15 mouse cellular contexts compared by ENCODE assay signal in genomic region chr15:85902505-85902904, GRCm38 (mm10). TPM values are rescaled to one million over a fixed set of nuclear protein-coding genes. Genes with fewer than 3 reads are reported as not detected.
DNase-seq lines count a peak whose midpoint lies in the region; ATAC-seq and TF ChIP-seq lines count a peak whose summit lies in the region.
"Had no signal": no experiment of that assay in that cellular context is flagged by ENCODE, and none has a peak within 500 bp of the region (broad histone marks: within the 10 kb centered on the region; RNA-seq: fewer than 3 reads in every experiment).

No protein-coding gene starts in this region.

- H3K4me1 ChIP-seq in embryonic facial prominence, embryonic 13.5 days, result no peaks in the 10 kb centered on the region
- peaks cover 3% of the 10 kb centered on the region; the same call in 1 of the 2 replicates for H3K4me1 ChIP-seq in embryonic facial prominence, embryonic 10.5 days
- H3K4me1 ChIP-seq in midbrain, postnatal 0 days (ENCODE audit: insufficient read depth, low read length), result no peaks in the 10 kb centered on the region
- H3K4me1 ChIP-seq: heart, embryonic 12.5 days; intestine, embryonic 15.5 days had no signal

- H3K9me3 ChIP-seq in embryonic facial prominence, embryonic 13.5 days, result no peaks in the 10 kb centered on the region
- H3K9me3 ChIP-seq in embryonic facial prominence, embryonic 10.5 days, result no peaks in the 10 kb centered on the region
- no peaks in the 10 kb centered on the region for H3K9me3 ChIP-seq in midbrain, postnatal 0 days (ENCODE audit: low read length)
- H3K9me3 ChIP-seq: forebrain, embryonic 15.5 days; heart, embryonic 12.5 days; intestine, embryonic 15.5 days had no signal

- 83% methylated on average over 10 of the region's 10 CpGs for WGBS in embryonic facial prominence, embryonic 13.5 days
- 84% methylated on average over 10 of the region's 10 CpGs for WGBS in embryonic facial prominence, embryonic 10.5 days
- WGBS in midbrain, postnatal 0 days, result 87% methylated on average over 10 of the region's 10 CpGs

- no peak overlapping the region for H3K27ac ChIP-seq in embryonic facial prominence, embryonic 13.5 days
- H3K27ac ChIP-seq in embryonic facial prominence, embryonic 10.5 days (replicated peaks), result no peak overlapping the region
- no peak overlapping the region for H3K27ac ChIP-seq in midbrain, postnatal 0 days (ENCODE audit: low read depth, low read length)
- H3K27ac ChIP-seq: forebrain, embryonic 15.5 days; intestine, embryonic 15.5 days had no signal

- H3K4me3 ChIP-seq in embryonic facial prominence, embryonic 13.5 days, result no peak overlapping the region
- no peak overlapping the region for H3K4me3 ChIP-seq in embryonic facial prominence, embryonic 10.5 days
- H3K4me3 ChIP-seq in midbrain, postnatal 0 days (ENCODE audit: low read depth, low read length), result no peak overlapping the region
- H3K4me3 ChIP-seq: forebrain, embryonic 15.5 days; heart, embryonic 12.5 days; intestine, embryonic 15.5 days had no signal

- H3K9ac ChIP-seq in embryonic facial prominence, embryonic 13.5 days, result 0 out of 2 replicates have a peak overlapping the region, but pooled peaks have one; percentile 16
- H3K9ac ChIP-seq in midbrain, postnatal 0 days (replicated peaks; ENCODE audit: low read length, poor library complexity, severe bottlenecking), result no peak overlapping the region
- H3K9ac ChIP-seq: forebrain, embryonic 15.5 days; heart, embryonic 12.5 days; intestine, embryonic 15.5 days had no signal

- H3K27me3 ChIP-seq in embryonic facial prominence, embryonic 13.5 days, result no peaks in the 10 kb centered on the region
- no peaks in the 10 kb centered on the region for H3K27me3 ChIP-seq in embryonic facial prominence, embryonic 10.5 days (replicated peaks; ENCODE audit: low read depth, poor library complexity, severe bottlenecking)
- no peaks in the 10 kb centered on the region for H3K27me3 ChIP-seq in midbrain, postnatal 0 days (ENCODE audit: insufficient read depth, low read length)
- H3K27me3 ChIP-seq: forebrain, embryonic 15.5 days; intestine, embryonic 15.5 days had no signal

- no peak for TF ChIP-seq CTCF in midbrain, postnatal 0 days (IDR thresholded peaks at IDR 0.05)

- no peak overlapping the region for H3K4me2 ChIP-seq in embryonic facial prominence, embryonic 13.5 days
- no peak overlapping the region for H3K4me2 ChIP-seq in midbrain, postnatal 0 days (ENCODE audit: low read depth, low read length, poor library complexity, severe bottlenecking)
- H3K4me2 ChIP-seq: forebrain, embryonic 15.5 days; heart, embryonic 12.5 days; intestine, embryonic 15.5 days had no signal

- no peak for ATAC-seq in embryonic facial prominence, embryonic 13.5 days (ENCODE audit: insufficient number of reproducible peaks, insufficient read depth, low FRiP score, low TSS enrichment, low read depth)
- peak; percentile 35; the same call in 1 of the 2 replicates for ATAC-seq in megakaryocyte progenitor cell, adult 5-6 weeks (replicated peaks; ENCODE audit: poor library complexity)
- no peak for ATAC-seq in midbrain, postnatal 0 days (ENCODE audit: low FRiP score)
- ATAC-seq: forebrain, embryonic 15.5 days; intestine, embryonic 15.5 days had no signal

- no peak for DNase-seq in embryonic facial prominence, embryonic 10.5 days (ENCODE audit: low spot score)
- DNase-seq in A20 (ENCODE audit: low read depth, low spot score) (peak; percentile 58), MEL-GATA-1-ER (ENCODE audit: extremely low read depth, low read depth) (peak; percentile 84)
- DNase-seq in midbrain, postnatal 0 days (ENCODE audit: low spot score), result no peak
- no peak for DNase-seq in lung, adult 18-20 months
- DNase-seq: adrenal gland, postnatal 10 days; cerebellum, adult 11 months; cerebellum, adult 8-10 months; cerebellum, postnatal 25 days; gastrocnemius, postnatal 36 days had no signal

- H3K36me3 ChIP-seq in embryonic facial prominence, embryonic 13.5 days, result peaks cover 33% of the 10 kb centered on the region
- peaks cover 54% of the 10 kb centered on the region for H3K36me3 ChIP-seq in embryonic facial prominence, embryonic 10.5 days (replicated peaks)
- peaks cover 4% of the 10 kb centered on the region; the same call in 1 of the 2 replicates for H3K36me3 ChIP-seq in midbrain, postnatal 0 days (ENCODE audit: insufficient read depth, low read length)

RNA-seq across cellular contexts. Expression of gene Trmu, which starts 23.4 kb away (rescaled TPM):
- 49.4 and 52.9 TPM in 2 replicates for polyA plus RNA-seq in embryonic facial prominence, embryonic 13.5 days (2015; fragmentation: Nextera tagmentation; extraction: Ambion mirVana)
- 38.9 and 42.5 TPM in 2 replicates for polyA plus RNA-seq in embryonic facial prominence, embryonic 10.5 days (2016; fragmentation: Nextera tagmentation; extraction: Ambion mirVana)
- 7.4 and 7.6 TPM in 2 replicates for total RNA-seq in megakaryocyte progenitor cell, adult 5-6 weeks (2015)
- total RNA-seq in megakaryocyte progenitor cell, adult 5-6 weeks (2017), result 22.6 and 24.7 TPM in 2 replicates
- total RNA-seq in midbrain, postnatal 0 days (2014; rRNA removed), result 22.7 and 27.6 TPM in 2 replicates
- polyA plus RNA-seq in midbrain, postnatal 0 days (2015; fragmentation: Nextera tagmentation; extraction: Ambion mirVana), result 37.0 and 41.4 TPM in 2 replicates

RNA-seq across cellular contexts. Expression of gene Gtse1, which starts 43.0 kb away (rescaled TPM):
- 25.5 and 27.2 TPM in 2 replicates for polyA plus RNA-seq in embryonic facial prominence, embryonic 13.5 days (2015; fragmentation: Nextera tagmentation; extraction: Ambion mirVana)
- 53.2 and 54.3 TPM in 2 replicates for polyA plus RNA-seq in embryonic facial prominence, embryonic 10.5 days (2016; fragmentation: Nextera tagmentation; extraction: Ambion mirVana)
- 15.3 and 18.1 TPM in 2 replicates for total RNA-seq in megakaryocyte progenitor cell, adult 5-6 weeks (2015)
- 16.9 and 18.6 TPM in 2 replicates for total RNA-seq in megakaryocyte progenitor cell, adult 5-6 weeks (2017)
- total RNA-seq in midbrain, postnatal 0 days (2014; rRNA removed), result 2.4 and 3.2 TPM in 2 replicates
- polyA plus RNA-seq in midbrain, postnatal 0 days (2015; fragmentation: Nextera tagmentation; extraction: Ambion mirVana), result 1.8 and 1.9 TPM in 2 replicates

Comparison
In these comparisons a context has a peak if more than half of its experiments do, and no peak if none do; other contexts are left out.
1. DNase-seq: peak in A20 (single experiment) and MEL-GATA-1-ER (single experiment); none in embryonic facial prominence, embryonic 10.5 days (single experiment), midbrain, postnatal 0 days (single experiment) and lung, adult 18-20 months (0 of 2).